Mouse (Mus musculus) G1E (cell line): Measurements from ENCODE around the gene Tmem45a2. TPM values are rescaled to one million over a fixed set of nuclear protein-coding genes. Genes with fewer than 3 reads are reported as not detected.

Source experiments
- ATAC-seq: 2 replicates; pipeline ENCODE4 v1.8.0; 2016; ENCODE audit warnings: mild to moderate bottlenecking; ENCODE audit not compliant: insufficient number of reproducible peaks, poor library complexity, low FRiP score, severe bottlenecking; ENCODE audit errors: extremely low read depth
- DNase-seq: peaks from one replicate; pipeline ENCODE4 v3.0.0; 2012; ENCODE audit warnings: low spot score
- H3K27me3 ChIP-seq: 2 replicates; pipeline ENCODE4 v1.6.1; 2012; ENCODE audit warnings: mild to moderate bottlenecking, low read length, inconsistent platforms; ENCODE audit not compliant: insufficient read depth
- H3K36me3 ChIP-seq: replicated peaks from 2 replicates; pipeline ENCODE3; 2012; ENCODE audit warnings: mild to moderate bottlenecking, inconsistent platforms
- H3K4me1 ChIP-seq: 2 replicates; pipeline ENCODE4 v1.6.1; 2012; ENCODE audit warnings: low read depth, low read length, inconsistent platforms, mixed read lengths; ENCODE audit not compliant: insufficient read depth
- H3K4me3 ChIP-seq: 2 replicates; pipeline ENCODE4 v1.5.1; 2012; ENCODE audit warnings: low read depth, mild to moderate bottlenecking, inconsistent platforms, low read length, moderate library complexity, mixed read lengths
- H3K9me3 ChIP-seq: replicated peaks from 2 replicates; pipeline ENCODE4 v1.6.1; 2012; ENCODE audit warnings: inconsistent platforms
- CTCF ChIP-seq: IDR thresholded peaks from 2 replicates; pipeline ENCODE4 v1.5.1; 2012; ENCODE audit warnings: low read depth, low read length, inconsistent platforms, mixed read lengths
- GATA1 ChIP-seq: IDR thresholded peaks from 2 replicates; pipeline ENCODE4 v1.6.1; 2012; ENCODE audit warnings: borderline replicate concordance, low read length, inconsistent platforms, mixed read lengths
- GATA2 ChIP-seq: IDR thresholded peaks from 2 replicates; pipeline ENCODE4 v1.6.1; 2012; ENCODE audit warnings: low read depth, low read length, inconsistent platforms, borderline replicate concordance
- POLR2AphosphoS5 ChIP-seq: IDR thresholded peaks from 2 replicates; pipeline ENCODE4 v1.6.1; 2012; ENCODE audit warnings: low read depth, low read length, inconsistent platforms; ENCODE audit not compliant: insufficient replicate concordance
- TAL1 ChIP-seq: conservative IDR thresholded peaks from 2 replicates; pipeline ENCODE4 v1.6.1; 2012; ENCODE audit warnings: low read depth, low read length, inconsistent platforms, mixed read lengths
- polyA plus RNA-seq: library from polyadenylated mRNA; stranded (reverse); fragments of >175 nt; gene quantifications from 2 replicates; pipeline ENCODE4 v1.2.3, GENCODE M21; 2012
- total RNA-seq, 2 experiments: library from RNA; stranded (forward) in 1 of 2; stranded (reverse) in 1 of 2; fragments of 200-1000 nt in 1 of 2; fragments of >200 nt in 1 of 2; fragmentation: Nextera tagmentation in 1 of 2; gene quantifications; 2 replicates each; pipeline ENCODE4 v1.2.3; 2014 to 2017

The Tmem45a2 gene
- not detected in 2 replicates for total RNA-seq (2014; fragmentation: Nextera tagmentation)
- 0.16 TPM in 1 of 2 replicates, not detected in the other for total RNA-seq (2017)
- not detected in 2 replicates for polyA plus RNA-seq

- no peaks in the 10 kb centered on the region for H3K36me3 ChIP-seq
- no peaks in the 10 kb centered on the region for H3K9me3 ChIP-seq
- DNase-seq: no peak
- no peak for TF ChIP-seq TAL1
- H3K4me1 ChIP-seq: no peaks in the 10 kb centered on the region
- no peak within 1 kb of the TSS for H3K4me3 ChIP-seq
- no peak for ATAC-seq
- H3K27me3 ChIP-seq: peaks cover 10% of the 10 kb centered on the region
Observed at GRCm38 (mm10) chr16:57071132-57071639, at the start of gene Tmem45a2. Tmem45a2 (minus strand) TSS chr16:57071372.

DNA sequence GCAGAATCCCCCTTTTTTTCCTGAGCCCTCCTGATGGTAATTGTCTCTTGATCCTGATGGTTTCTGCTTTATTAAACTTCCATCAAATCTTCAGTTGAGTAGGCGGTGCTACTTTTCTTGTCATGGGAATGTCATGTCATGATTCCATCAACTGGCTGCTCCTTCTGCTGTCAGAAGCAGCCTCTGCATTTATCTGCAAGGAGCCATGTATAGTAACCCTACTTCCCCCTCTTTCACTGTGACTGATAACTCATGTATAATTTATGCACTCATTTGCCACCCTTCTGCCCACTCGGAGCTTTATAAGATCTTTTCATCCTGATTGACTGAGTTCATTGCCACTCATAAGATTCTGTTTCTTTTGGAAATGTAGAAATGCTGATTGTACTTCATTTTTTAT lies 46.4 kb upstream of the Tmem45a2 start:
- TF ChIP-seq CTCF (no peak), GATA1 (no peak), TAL1 (no peak), GATA2 (no peak), POLR2AphosphoS5 (no peak)
- ATAC-seq: no peak
- Histone ChIP-seq H3K36me3 (no peaks in the 10 kb centered on the region), H3K27me3 (peaks cover 8% of the 10 kb centered on the region; the same call in 1 of the 2 replicates), H3K4me3 (no peak overlapping the region), H3K9me3 (no peaks in the 10 kb centered on the region), H3K4me1 (peaks cover 12% of the 10 kb centered on the region; the same call in 1 of the 2 replicates)
- DNase-seq: no peak

- H3K9me3 ChIP-seq: no peaks in the 10 kb centered on the region
- peaks cover 12% of the 10 kb centered on the region; the same call in 1 of the 2 replicates for H3K27me3 ChIP-seq
- H3K36me3 ChIP-seq: no peaks in the 10 kb centered on the region
- H3K4me3 ChIP-seq: no peak overlapping the region
- ATAC-seq (no peak), DNase-seq (no peak)
- H3K4me1 ChIP-seq: peaks cover 11% of the 10 kb centered on the region; the same call in 1 of the 2 replicates
- TF ChIP-seq CTCF: no peak
- TF ChIP-seq GATA2: no peak
- TF ChIP-seq TAL1: no peak
- no peak for TF ChIP-seq POLR2AphosphoS5
- no peak for TF ChIP-seq GATA1
Observed at GRCm38 (mm10) chr16:57116066-57116465, 44.9 kb upstream of the Tmem45a2 start.

GRCm38 (mm10) chr16:57106185-57106960 lies 35.2 kb upstream of the Tmem45a2 start:
- ATAC-seq: no peak

GRCm38 (mm10) chr16:57101174-57101573 lies 30.0 kb upstream of the Tmem45a2 start:
- no peak for DNase-seq
- peaks cover 14% of the 10 kb centered on the region for H3K27me3 ChIP-seq
- TF ChIP-seq CTCF (no peak), POLR2AphosphoS5 (no peak), GATA1 (no peak), GATA2 (no peak), TAL1 (no peak)
- no peak for ATAC-seq
- no peak overlapping the region for H3K4me3 ChIP-seq
- H3K9me3 ChIP-seq: no peaks in the 10 kb centered on the region
- H3K36me3 ChIP-seq: no peaks in the 10 kb centered on the region
- no peaks in the 10 kb centered on the region for H3K4me1 ChIP-seq

More at GRCm38 (mm10) chr16:57106185-57106960, 35.2 kb upstream of the Tmem45a2 start:
- no peak overlapping the region for H3K4me3 ChIP-seq
- H3K4me1 ChIP-seq: no peaks in the 10 kb centered on the region
- no peaks in the 10 kb centered on the region for H3K36me3 ChIP-seq
- peaks cover 15% of the 10 kb centered on the region for H3K27me3 ChIP-seq
- H3K9me3 ChIP-seq: no peaks in the 10 kb centered on the region
- TF ChIP-seq CTCF (no peak), GATA2 (no peak), GATA1 (no peak), POLR2AphosphoS5 (no peak), TAL1 (no peak)
- no peak for DNase-seq

GRCm38 (mm10) chr16:57099572-57100237 lies 28.5 kb upstream of the Tmem45a2 start:
- DNase-seq (no peak), ATAC-seq (no peak)
- H3K27me3 ChIP-seq: peaks cover 10% of the 10 kb centered on the region
- H3K4me3 ChIP-seq: no peak overlapping the region
- no peaks in the 10 kb centered on the region for H3K4me1 ChIP-seq
- H3K36me3 ChIP-seq: no peaks in the 10 kb centered on the region
- TF ChIP-seq GATA2 (no peak), TAL1 (no peak), GATA1 (no peak), CTCF (no peak), POLR2AphosphoS5 (no peak)
- no peaks in the 10 kb centered on the region for H3K9me3 ChIP-seq
